Comparison of ENCODE assay signal across 17 mouse cellular contexts in genomic region chr6:6153426-6153825, GRCm38 (mm10).
DNase-seq lines count a peak whose midpoint lies in the region; ATAC-seq lines count a peak whose summit lies in the region.
"Had no signal": no experiment of that assay in that cellular context is flagged by ENCODE, and none has a peak within 500 bp of the region (broad histone marks: within the 10 kb centered on the region; RNA-seq: fewer than 3 reads in every experiment).

No protein-coding gene starts in this region.

- no peak overlapping the region for H3K4me3 ChIP-seq in kidney, embryonic 14.5 days (ENCODE audit: low read length)
- no peak overlapping the region for H3K4me3 ChIP-seq in kidney, embryonic 16.5 days (ENCODE audit: low read length)
- H3K4me3 ChIP-seq in intestine, embryonic 16.5 days (ENCODE audit: low read length): no peak overlapping the region
- H3K4me3 ChIP-seq: embryonic facial prominence, embryonic 12.5 days; gastrocnemius, adult 2 months; hindbrain, embryonic 13.5 days; intestine, embryonic 15.5 days; limb, embryonic 13.5 days; midbrain, embryonic 13.5 days had no signal

- no peak overlapping the region for H3K27ac ChIP-seq in kidney, embryonic 14.5 days (ENCODE audit: low read depth, low read length)
- H3K27ac ChIP-seq in kidney, embryonic 16.5 days (ENCODE audit: low read length): no peak overlapping the region
- no peak overlapping the region for H3K27ac ChIP-seq in intestine, embryonic 16.5 days (ENCODE audit: low read length)
- H3K27ac ChIP-seq: embryonic facial prominence, embryonic 12.5 days; gastrocnemius, adult 2 months; hindbrain, embryonic 13.5 days; intestine, embryonic 15.5 days; limb, embryonic 13.5 days; midbrain, embryonic 13.5 days had no signal

- H3K4me2 ChIP-seq in kidney, embryonic 14.5 days (replicated peaks; ENCODE audit: low read depth, low read length): no peak overlapping the region
- H3K4me2 ChIP-seq in kidney, embryonic 16.5 days (replicated peaks; ENCODE audit: low read depth, low read length): 0 out of 2 replicates have a peak overlapping the region, but pooled peaks have one; percentile 23
- H3K4me2 ChIP-seq in intestine, embryonic 16.5 days (ENCODE audit: low read depth, low read length): no peak overlapping the region
- H3K4me2 ChIP-seq: embryonic facial prominence, embryonic 12.5 days; hindbrain, embryonic 13.5 days; intestine, embryonic 15.5 days; limb, embryonic 13.5 days; midbrain, embryonic 13.5 days had no signal

- peak; percentile 23 for DNase-seq in adrenal gland, postnatal 10 days
- no peak for DNase-seq in adrenal gland, adult 18-20 months (ENCODE audit: low spot score in 2 of 2)
- DNase-seq in kidney, adult 11 months: peak; percentile 31
- DNase-seq in adrenal gland, postnatal 36 days: peak; percentile 21 to 38
- no peak for DNase-seq in neural tube, embryonic 10.5 days (ENCODE audit: extremely low spot score, low spot score)
- DNase-seq: cerebellum, adult 11-12 months; gastrocnemius, adult 2 months; layer of hippocampus, adult 9-11 months; thymus, postnatal 14 days had no signal

- no peaks in the 10 kb centered on the region; the same call in 1 of the 2 replicates for H3K36me3 ChIP-seq in kidney, embryonic 14.5 days (ENCODE audit: control insufficient read depth, insufficient read depth, low read length)
- H3K36me3 ChIP-seq in kidney, embryonic 16.5 days (ENCODE audit: insufficient read depth, low read length): peaks cover 8% of the 10 kb centered on the region; the same call in 1 of the 2 replicates
- no peaks in the 10 kb centered on the region for H3K36me3 ChIP-seq in intestine, embryonic 16.5 days (ENCODE audit: control insufficient read depth, insufficient read depth, low read length)
- H3K36me3 ChIP-seq: embryonic facial prominence, embryonic 12.5 days; hindbrain, embryonic 13.5 days; intestine, embryonic 15.5 days; midbrain, embryonic 13.5 days had no signal

- ATAC-seq in kidney, embryonic 14.5 days (ENCODE audit: low FRiP score, low TSS enrichment): no peak; the same call in 1 of the 2 replicates
- ATAC-seq in kidney, embryonic 16.5 days (ENCODE audit: low FRiP score, low TSS enrichment): peak; percentile 67; the same call in 1 of the 2 replicates
- no peak for ATAC-seq in intestine, embryonic 16.5 days
- ATAC-seq: intestine, embryonic 15.5 days; midbrain, embryonic 13.5 days had no signal

- H3K9ac ChIP-seq in kidney, embryonic 14.5 days (ENCODE audit: low read depth, low read length): no peak overlapping the region
- no peak overlapping the region for H3K9ac ChIP-seq in kidney, embryonic 16.5 days (replicated peaks; ENCODE audit: low read length)
- no peak overlapping the region for H3K9ac ChIP-seq in intestine, embryonic 16.5 days (ENCODE audit: low read depth, low read length)
- H3K9ac ChIP-seq: embryonic facial prominence, embryonic 12.5 days; hindbrain, embryonic 13.5 days; intestine, embryonic 15.5 days; limb, embryonic 13.5 days; midbrain, embryonic 13.5 days had no signal

- H3K4me1 ChIP-seq in kidney, embryonic 14.5 days (ENCODE audit: control insufficient read depth, insufficient read depth, low read length): peaks cover 3% of the 10 kb centered on the region; the same call in 1 of the 2 replicates
- H3K4me1 ChIP-seq in kidney, embryonic 16.5 days (ENCODE audit: insufficient read depth, low read length): peaks cover 9% of the 10 kb centered on the region
- 0 out of 2 replicates have a peak, but pooled peaks cover 2% of the 10 kb centered on the region for H3K4me1 ChIP-seq in intestine, embryonic 16.5 days (ENCODE audit: control insufficient read depth, insufficient read depth, low read length)
- H3K4me1 ChIP-seq: midbrain, embryonic 13.5 days had no signal

- WGBS in kidney, embryonic 14.5 days: 55% methylated on average over 10 of the region's 10 CpGs
- WGBS in kidney, embryonic 16.5 days: 38% methylated on average over 10 of the region's 10 CpGs
- 68% methylated on average over 10 of the region's 10 CpGs for WGBS in intestine, embryonic 16.5 days

- no peaks in the 10 kb centered on the region for H3K27me3 ChIP-seq in kidney, embryonic 14.5 days (ENCODE audit: control insufficient read depth, insufficient read depth, low read length)
- H3K27me3 ChIP-seq in kidney, embryonic 16.5 days (ENCODE audit: insufficient read depth, low read length): no peaks in the 10 kb centered on the region
- H3K27me3 ChIP-seq in intestine, embryonic 16.5 days (replicated peaks; ENCODE audit: control insufficient read depth, insufficient read depth, low read length): no peaks in the 10 kb centered on the region
- H3K27me3 ChIP-seq: embryonic facial prominence, embryonic 12.5 days; hindbrain, embryonic 13.5 days; intestine, embryonic 15.5 days; limb, embryonic 13.5 days had no signal

- H3K9me3 ChIP-seq in kidney, embryonic 14.5 days (ENCODE audit: control insufficient read depth, low read length): no peaks in the 10 kb centered on the region
- H3K9me3 ChIP-seq in kidney, embryonic 16.5 days (ENCODE audit: low read length): no peaks in the 10 kb centered on the region
- no peaks in the 10 kb centered on the region for H3K9me3 ChIP-seq in intestine, embryonic 16.5 days (ENCODE audit: control insufficient read depth, low read length)
- H3K9me3 ChIP-seq: embryonic facial prominence, embryonic 12.5 days; hindbrain, embryonic 13.5 days; intestine, embryonic 15.5 days; limb, embryonic 13.5 days; midbrain, embryonic 13.5 days had no signal

Comparison
In these comparisons a context has a peak if more than half of its experiments do, and no peak if none do; other contexts are left out.
1. DNase-seq: peak in adrenal gland, postnatal 10 days (single experiment), kidney, adult 11 months (single experiment) and adrenal gland, postnatal 36 days (2 of 2); none in adrenal gland, adult 18-20 months (0 of 2) and neural tube, embryonic 10.5 days (single experiment).